Mouse (Mus musculus): ENCODE measurements around the gene Tstd1. TPM values are rescaled to one million over a fixed set of nuclear protein-coding genes. Genes with fewer than 3 reads are reported as not detected.

Tstd1 gene
- 463 and 469 TPM in 2 replicates for polyA plus RNA-seq (2012; rRNA removed)

GRCm38 (mm10) chr1:171418660-171419059 lies at the start of gene Tstd1:
TSS of gene Tstd1 (plus strand) at chr1:171418872.

DNA sequence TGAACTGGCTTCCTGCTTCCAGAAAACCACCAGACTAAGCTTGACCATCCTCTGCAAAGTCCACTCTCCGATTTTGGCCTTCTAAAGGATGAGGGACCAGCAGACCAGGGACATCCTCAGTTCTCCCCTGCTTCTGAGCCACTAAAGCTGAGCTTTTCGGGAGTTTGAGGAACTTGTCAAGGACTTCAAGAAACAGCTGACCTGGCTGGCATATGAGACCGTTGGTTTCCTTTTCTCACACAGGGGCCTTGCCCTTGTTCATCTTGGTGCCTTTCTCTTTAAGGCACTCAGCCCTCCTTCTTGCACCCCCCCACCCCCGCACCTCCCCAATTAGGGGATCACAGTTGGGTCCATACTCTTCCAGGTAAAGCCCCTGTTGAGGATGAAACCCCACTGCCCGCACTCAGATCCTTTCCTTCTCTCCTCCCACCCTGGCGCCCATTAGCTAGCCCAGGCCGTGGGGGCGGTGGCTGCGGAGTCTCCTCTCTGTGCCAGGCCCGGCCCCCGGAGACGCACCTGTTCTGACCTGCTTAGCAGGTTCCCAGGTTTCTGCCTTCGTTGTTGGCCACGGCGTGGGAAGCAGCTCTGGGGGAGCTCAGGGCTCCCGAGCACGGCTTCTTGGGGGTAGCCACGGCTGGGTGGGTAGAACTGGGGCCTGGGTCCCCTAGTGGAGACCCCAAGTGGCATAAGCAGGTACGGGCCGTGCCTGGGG lies 48.7 kb upstream of the Tstd1 start, which contains the start of gene Nectin4:
TSS of gene Nectin4 (plus strand) at position 255 of the 712 bp plus-strand sequence.

DNA sequence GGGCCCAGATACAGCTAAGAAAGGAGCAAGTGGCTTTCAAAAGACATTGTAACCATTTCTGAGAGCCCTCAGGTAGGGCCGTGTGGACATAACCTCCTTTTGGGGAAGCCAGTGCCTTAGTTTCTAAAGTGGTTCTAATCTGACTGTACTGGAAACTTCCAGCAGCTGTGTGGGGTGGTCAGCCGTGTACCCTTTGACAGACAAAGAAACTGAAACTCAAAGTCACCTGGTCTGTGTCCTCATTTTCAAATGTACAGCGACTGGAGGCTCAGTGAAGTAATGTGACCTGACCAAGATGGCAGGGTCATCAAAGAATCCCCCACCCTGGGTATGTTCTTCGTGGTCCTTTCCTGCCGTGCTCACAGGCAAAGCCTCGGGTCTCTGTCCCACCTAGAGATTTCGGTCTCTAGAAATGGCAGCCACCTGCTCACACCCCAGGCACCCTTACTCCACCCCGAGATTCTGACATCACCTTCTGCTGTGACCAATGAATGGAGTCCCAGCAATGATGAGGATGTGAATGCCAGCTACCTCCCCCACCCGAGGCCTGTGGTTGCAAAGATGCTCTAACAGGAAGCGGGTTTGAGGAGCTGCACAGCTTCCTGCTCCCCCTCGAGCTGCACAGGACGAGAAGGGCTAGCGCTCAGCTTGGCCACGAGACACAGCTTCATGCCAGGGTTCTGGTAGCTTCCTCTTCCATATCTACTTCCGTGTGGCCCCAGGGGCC lies 30.1 kb upstream of the Tstd1 start, which contains the start of gene Arhgap30:
TSS of gene Arhgap30 (plus strand) at position 579 of the 727 bp plus-strand sequence.

GRCm38 (mm10) chr1:171410947-171411484 lies 7.7 kb upstream of the Tstd1 start, which contains the start of gene Usf1:
TSS of gene Usf1 (plus strand) at chr1:171411313.

DNA sequence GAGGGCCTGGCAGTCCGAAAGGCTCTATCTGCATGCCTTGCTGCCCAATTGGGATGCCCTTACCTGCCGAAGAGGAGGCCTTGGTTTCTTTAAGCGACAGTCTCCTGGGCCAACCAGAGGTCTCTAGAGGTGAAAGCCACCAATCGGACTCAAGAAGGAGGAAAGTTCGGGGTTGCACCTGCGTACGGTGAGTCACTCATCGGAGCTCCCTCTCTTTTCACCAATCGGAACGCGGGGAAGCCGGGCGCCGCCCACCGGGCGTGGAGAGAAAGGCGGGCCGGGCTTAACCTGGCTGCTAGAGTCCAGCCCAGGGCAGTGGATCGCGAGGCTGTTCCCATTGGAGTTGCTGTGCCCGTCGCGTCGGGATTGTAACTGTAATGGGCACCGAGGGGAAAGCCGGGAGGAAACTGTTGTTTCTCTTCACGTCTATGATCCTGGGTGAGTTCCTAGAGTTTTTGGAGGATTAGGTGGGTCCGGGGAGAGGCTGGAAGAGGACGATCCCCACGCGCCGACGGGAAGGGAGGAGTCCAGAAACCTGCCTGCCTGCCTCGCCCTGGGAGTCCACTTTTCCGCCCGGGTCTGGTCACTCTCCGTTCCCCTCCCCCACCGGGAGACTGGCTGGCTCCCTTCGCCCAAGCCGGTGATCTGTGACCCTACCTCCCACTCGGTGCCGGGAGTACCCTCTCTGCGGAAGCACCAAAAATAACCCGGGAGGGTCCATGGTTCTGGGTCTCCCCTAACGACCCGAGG lies 18.8 kb downstream of the Tstd1 start, which contains the start of gene F11r:
TSS of gene F11r (plus strand) at position 272 of the 750 bp plus-strand sequence.

Other genes with a start within 250 kb of the Tstd1 start
- 42.0 and 71.2 TPM in 2 replicates for gene Pcp4l1, start 222.6 kb upstream of the Tstd1 start, polyA plus RNA-seq (2012; rRNA removed)
- gene Nr1i3, start 204.9 kb upstream of the Tstd1 start, polyA plus RNA-seq (2012; rRNA removed): 2.3 and 2.4 TPM in 2 replicates
- gene Tomm40l, start 196.4 kb upstream of the Tstd1 start, polyA plus RNA-seq (2012; rRNA removed): 35.4 and 39.0 TPM in 2 replicates
- 0.64 and 3.6 TPM in 2 replicates for gene Apoa2, start 193.8 kb upstream of the Tstd1 start, polyA plus RNA-seq (2012; rRNA removed)
- 34.3 and 37.0 TPM in 2 replicates for gene Fcer1g, start 184.5 kb upstream of the Tstd1 start, polyA plus RNA-seq (2012; rRNA removed)
- gene Adamts4, start 168.5 kb upstream of the Tstd1 start, polyA plus RNA-seq (2012; rRNA removed): 4.7 TPM in 2 replicates
- 134 and 158 TPM in 2 replicates for gene Ndufs2, start 167.5 kb upstream of the Tstd1 start, polyA plus RNA-seq (2012; rRNA removed)
- 75.9 and 85.5 TPM in 2 replicates for gene B4galt3, start 148.5 kb upstream of the Tstd1 start, polyA plus RNA-seq (2012; rRNA removed)
- gene Ppox, start 137.7 kb upstream of the Tstd1 start, polyA plus RNA-seq (2012; rRNA removed): 31.9 and 36.7 TPM in 2 replicates
- 41.4 and 43.3 TPM in 2 replicates for gene Usp21, start 130.9 kb upstream of the Tstd1 start, polyA plus RNA-seq (2012; rRNA removed)
- gene Ufc1, start 123.8 kb upstream of the Tstd1 start, polyA plus RNA-seq (2012; rRNA removed): 23.2 and 26.3 TPM in 2 replicates
- 49.2 and 53.1 TPM in 2 replicates for gene Dedd, start 89.7 kb upstream of the Tstd1 start, polyA plus RNA-seq (2012; rRNA removed)
- gene Nit1, start 73.2 kb upstream of the Tstd1 start, polyA plus RNA-seq (2012; rRNA removed): 62.5 and 68.1 TPM in 2 replicates
- 2.3 and 5.7 TPM in 2 replicates for gene Pfdn2, start 73.2 kb upstream of the Tstd1 start, polyA plus RNA-seq (2012; rRNA removed)
- gene Klhdc9, start 58.1 kb upstream of the Tstd1 start, polyA plus RNA-seq (2012; rRNA removed): 1.0 and 2.1 TPM in 2 replicates
- gene Nectin4, start 48.8 kb upstream of the Tstd1 start, polyA plus RNA-seq (2012; rRNA removed): 2.6 and 3.2 TPM in 2 replicates
- gene Arhgap30, start 29.9 kb upstream of the Tstd1 start, polyA plus RNA-seq (2012; rRNA removed): 3.7 and 4.7 TPM in 2 replicates
- 85.2 and 90.3 TPM in 2 replicates for gene Usf1, start 7.6 kb upstream of the Tstd1 start, polyA plus RNA-seq (2012; rRNA removed)
- 108 and 134 TPM in 2 replicates for gene F11r, start 18.7 kb downstream of the Tstd1 start, polyA plus RNA-seq (2012; rRNA removed)
- gene Alyref2, start 84.6 kb downstream of the Tstd1 start, polyA plus RNA-seq (2012; rRNA removed): 5.3 and 5.4 TPM in 2 replicates
- 1.2 and 6.0 TPM in 2 replicates for gene Itln1, start 116.4 kb downstream of the Tstd1 start, polyA plus RNA-seq (2012; rRNA removed)
- 0.22 and 0.23 TPM in 2 replicates for gene Cd244a, start 140.3 kb downstream of the Tstd1 start, polyA plus RNA-seq (2012; rRNA removed)
- 0.43 and 1.1 TPM in 2 replicates for gene Ly9, start 188.5 kb downstream of the Tstd1 start, polyA plus RNA-seq (2012; rRNA removed)
- 1.4 TPM in 2 replicates for gene Slamf7, start 234.2 kb downstream of the Tstd1 start, polyA plus RNA-seq (2012; rRNA removed)